23 mouse cellular contexts compared by ENCODE assay signal in the genomic region with DNA sequence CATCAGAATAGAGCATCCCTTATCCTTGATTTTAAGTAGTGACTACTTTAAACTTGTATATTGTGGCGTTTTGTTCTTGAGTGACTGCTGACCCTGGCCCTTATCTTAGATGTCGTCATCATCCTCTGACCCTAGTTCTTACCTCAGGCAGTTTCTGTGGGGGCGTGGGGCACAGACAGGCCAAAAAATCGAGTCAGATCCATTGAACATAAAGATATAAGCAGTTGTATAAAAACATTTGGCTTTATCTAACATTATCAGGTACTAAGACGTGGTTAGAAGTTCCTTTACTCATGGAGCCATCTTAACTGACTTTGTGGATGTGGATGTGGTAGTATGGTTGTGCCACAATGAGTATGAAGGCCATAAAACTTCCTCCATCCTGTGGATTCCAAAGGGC. TPM values are rescaled to one million over a fixed set of nuclear protein-coding genes. Genes with fewer than 3 reads are reported as not detected.
DNase-seq lines count a peak whose midpoint lies in the region; ATAC-seq lines count a peak whose summit lies in the region.
"Had no signal": no experiment of that assay in that cellular context is flagged by ENCODE, and none has a peak within 500 bp of the region (broad histone marks: within the 10 kb centered on the region; RNA-seq: fewer than 3 reads in every experiment).

No protein-coding gene starts in this region.

- no peaks in the 10 kb centered on the region for H3K4me1 ChIP-seq in intestine, embryonic 16.5 days (ENCODE audit: control insufficient read depth, insufficient read depth, low read length)
- H3K4me1 ChIP-seq: embryonic facial prominence, embryonic 13.5 days; embryonic facial prominence, embryonic 15.5 days had no signal

- H3K36me3 ChIP-seq in intestine, embryonic 16.5 days (ENCODE audit: control insufficient read depth, insufficient read depth, low read length) = peaks cover 10% of the 10 kb centered on the region; the same call in 1 of the 2 replicates

- WGBS in intestine, embryonic 16.5 days = 88% methylated on average over 5 of the region's 5 CpGs

- no peak overlapping the region for H3K27ac ChIP-seq in intestine, embryonic 16.5 days (ENCODE audit: low read length)
- H3K27ac ChIP-seq: embryonic facial prominence, embryonic 13.5 days; embryonic facial prominence, embryonic 15.5 days; forebrain, embryonic 13.5 days; forebrain, embryonic 15.5 days had no signal

- ATAC-seq in common myeloid progenitor, adult 5-6 weeks (replicated peaks; ENCODE audit: low read depth, poor library complexity, severe bottlenecking) = 0 out of 2 replicates have a peak, but pooled peaks have one; percentile 45
- ATAC-seq in intestine, embryonic 16.5 days = no peak
- ATAC-seq: activated CD4-positive, CD25-positive, alpha-beta regulatory T cell, adult 4 months; forebrain, embryonic 13.5 days; forebrain, embryonic 15.5 days; forebrain, postnatal 0 days; Patski had no signal

- no peak overlapping the region for H3K4me2 ChIP-seq in intestine, embryonic 16.5 days (ENCODE audit: low read depth, low read length)
- H3K4me2 ChIP-seq: embryonic facial prominence, embryonic 13.5 days; embryonic facial prominence, embryonic 15.5 days; forebrain, embryonic 13.5 days; forebrain, embryonic 15.5 days had no signal

- H3K9ac ChIP-seq in intestine, embryonic 16.5 days (ENCODE audit: low read depth, low read length) = no peak overlapping the region
- H3K9ac ChIP-seq: embryonic facial prominence, embryonic 13.5 days; embryonic facial prominence, embryonic 15.5 days; forebrain, embryonic 13.5 days; forebrain, embryonic 15.5 days; forebrain, postnatal 0 days had no signal

- H3K4me3 ChIP-seq in intestine, embryonic 16.5 days (ENCODE audit: low read length) = no peak overlapping the region
- H3K4me3 ChIP-seq: embryonic facial prominence, embryonic 13.5 days; embryonic facial prominence, embryonic 15.5 days; erythroblast, embryonic 14.5 days; forebrain, embryonic 13.5 days; forebrain, embryonic 15.5 days had no signal

- H3K27me3 ChIP-seq in intestine, embryonic 16.5 days (replicated peaks; ENCODE audit: control insufficient read depth, insufficient read depth, low read length) = no peaks in the 10 kb centered on the region
- H3K27me3 ChIP-seq: embryonic facial prominence, embryonic 13.5 days; embryonic facial prominence, embryonic 15.5 days; forebrain, embryonic 13.5 days; forebrain, embryonic 15.5 days; Patski had no signal

- DNase-seq in heart, adult 11 months = peak; percentile 66
- DNase-seq in heart, adult 18-20 months = no peak
- DNase-seq in frontal cortex, postnatal 36 days (ENCODE audit: low spot score in 2 of 2) = no peak
- DNase-seq: adrenal gland, adult 8-10 months; adrenal gland, postnatal 14 days; adrenal gland, postnatal 36 days; cerebellum, adult 11-12 months; cerebellum, adult 2 months; cerebellum, adult 9-10 months; cerebellum, postnatal 10 days; cerebellum, postnatal 25 days; embryo, embryonic 11 days; forebrain, postnatal 0 days had no signal

- H3K9me3 ChIP-seq in intestine, embryonic 16.5 days (ENCODE audit: control insufficient read depth, low read length) = no peaks in the 10 kb centered on the region
- H3K9me3 ChIP-seq: embryonic facial prominence, embryonic 13.5 days; embryonic facial prominence, embryonic 15.5 days; forebrain, embryonic 13.5 days; forebrain, embryonic 15.5 days had no signal

RNA-seq across cellular contexts. Expression of a gene that starts 24.6 kb away (rescaled TPM):
- total RNA-seq in heart, adult 18-20 months (2021) = not detected
- total RNA-seq in common myeloid progenitor, adult 5-6 weeks (2017) = not detected in 2 replicates
- 0.46 TPM in 1 of 2 replicates, not detected in the other for polyA plus RNA-seq in intestine, embryonic 16.5 days (2015; fragmentation: Nextera tagmentation; extraction: Ambion mirVana)
- total RNA-seq: adrenal gland, postnatal 14 days had no signal
- polyA plus RNA-seq: activated CD4-positive, CD25-positive, alpha-beta regulatory T cell, adult 4 months; erythroblast, embryonic 14.5 days had no signal

RNA-seq across cellular contexts. Expression of a gene that starts 29.2 kb away (rescaled TPM):
- not detected for total RNA-seq in heart, adult 18-20 months (2021)
- total RNA-seq in common myeloid progenitor, adult 5-6 weeks (2017) = not detected in 2 replicates
- 0.09 TPM in 1 of 2 replicates, not detected in the other for polyA plus RNA-seq in intestine, embryonic 16.5 days (2015; fragmentation: Nextera tagmentation; extraction: Ambion mirVana)
- total RNA-seq: adrenal gland, postnatal 14 days; adrenal gland, postnatal 36 days had no signal
- polyA plus RNA-seq: activated CD4-positive, CD25-positive, alpha-beta regulatory T cell, adult 4 months; embryonic facial prominence, embryonic 11.5 days; Patski had no signal

RNA-seq across cellular contexts. Expression of a gene that starts 36.4 kb away (rescaled TPM):
- total RNA-seq in heart, adult 18-20 months (2021) = under 1 TPM in 1 of 2 experiments, not detected in 1; 0.27 TPM
- total RNA-seq in common myeloid progenitor, adult 5-6 weeks (2017) = 0.15 and 0.64 TPM in 2 replicates
- 1.4 and 1.6 TPM in 2 replicates for polyA plus RNA-seq in intestine, embryonic 16.5 days (2015; fragmentation: Nextera tagmentation; extraction: Ambion mirVana)

RNA-seq across cellular contexts. Expression of a gene that starts 47.4 kb away (rescaled TPM):
- total RNA-seq in heart, adult 18-20 months (2021) = under 1 TPM; 0.57 to 0.77 TPM
- total RNA-seq in common myeloid progenitor, adult 5-6 weeks (2017) = 11.1 and 13.2 TPM in 2 replicates
- polyA plus RNA-seq in intestine, embryonic 16.5 days (2015; fragmentation: Nextera tagmentation; extraction: Ambion mirVana) = 5.8 and 9.5 TPM in 2 replicates
